Mouse (Mus musculus) erythroblast, embryonic 14.5 days (primary cell): ENCODE measurements around the gene Cyb561d1. TPM values are rescaled to one million over a fixed set of nuclear protein-coding genes. Genes with fewer than 3 reads are reported as not detected.

Experiments
- H3K27me3 ChIP-seq: 2 replicates; pipeline ENCODE4 v1.6.1; 2012; ENCODE audit warnings: inconsistent platforms; ENCODE audit not compliant: control insufficient read depth
- H3K36me3 ChIP-seq: 2 replicates; pipeline ENCODE4 v1.6.1; 2012; ENCODE audit warnings: mild to moderate bottlenecking, inconsistent platforms; ENCODE audit not compliant: control insufficient read depth
- H3K4me1 ChIP-seq: 2 replicates; pipeline ENCODE4 v1.6.1; 2012; ENCODE audit warnings: inconsistent platforms; ENCODE audit not compliant: control insufficient read depth
- H3K4me3 ChIP-seq: replicated peaks from 2 replicates; pipeline ENCODE3; 2012; ENCODE audit warnings: moderate library complexity, mild to moderate bottlenecking, inconsistent platforms
- H3K9me3 ChIP-seq: 2 replicates; pipeline ENCODE4 v1.6.1; 2012; ENCODE audit warnings: low read length, inconsistent platforms, mixed read lengths; ENCODE audit not compliant: control insufficient read depth
- GATA1 ChIP-seq: IDR thresholded peaks from 2 replicates; pipeline ENCODE4 v1.6.1; 2012; ENCODE audit warnings: low read length, inconsistent platforms, mixed read lengths
- TAL1 ChIP-seq: IDR thresholded peaks from 3 replicates; pipeline ENCODE4 v1.6.1; 2012; ENCODE audit warnings: low read length, inconsistent platforms, mixed read lengths
- polyA plus RNA-seq: library from polyadenylated mRNA; stranded (reverse); fragments of >175 nt; gene quantifications from 2 replicates; pipeline ENCODE4 v1.2.3, GENCODE M21; 2012

Cyb561d1 gene
- polyA plus RNA-seq, 1 experiment, result 0.33 TPM

- Histone ChIP-seq H3K4me1 (no peaks in the 10 kb centered on the region), H3K36me3 (no peaks in the 10 kb centered on the region), H3K27me3 (peaks cover 13% of the 10 kb centered on the region), H3K9me3 (peaks cover 5% of the 10 kb centered on the region), H3K4me3 (no peak overlapping the region)
- TF ChIP-seq TAL1, result no peak
- TF ChIP-seq GATA1, result no peak
These were observed 36.9 kb downstream of the Cyb561d1 start for GRCm38 (mm10) chr3:108164091-108164490.

DNA sequence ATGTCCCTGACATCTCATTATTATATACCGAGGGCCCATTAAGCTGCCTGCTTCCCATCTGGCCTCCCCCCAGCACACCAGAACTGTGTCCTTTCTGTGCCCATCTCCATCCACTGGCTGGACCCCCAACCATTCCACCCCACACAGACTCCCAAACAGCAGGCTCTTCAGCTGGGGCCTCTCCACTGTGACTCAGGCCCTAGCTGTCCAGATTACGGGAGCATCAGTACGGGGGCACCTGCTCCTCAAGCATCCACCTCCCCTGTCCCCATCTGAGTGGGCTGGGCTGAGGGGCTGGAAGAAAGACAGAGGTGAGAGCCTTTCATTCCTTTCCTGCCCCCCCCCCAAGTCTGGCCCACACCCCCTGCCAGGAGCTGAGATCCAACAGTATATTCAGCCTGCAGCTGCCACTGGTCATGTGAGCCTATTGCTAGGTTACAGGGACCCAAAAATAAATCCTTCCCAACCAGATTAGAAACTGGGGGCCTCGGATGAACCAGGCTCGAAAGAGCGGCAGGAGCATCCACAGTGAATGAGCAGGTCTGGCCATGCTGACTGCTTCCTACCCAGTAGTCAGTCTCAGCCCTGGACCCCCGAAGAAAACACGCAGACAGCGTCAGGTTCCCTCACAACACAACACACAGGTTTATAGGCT is 42.5 kb downstream of the Cyb561d1 start:
- Histone ChIP-seq H3K4me1 (no peaks in the 10 kb centered on the region), H3K36me3 (no peaks in the 10 kb centered on the region), H3K27me3 (peaks cover 13% of the 10 kb centered on the region), H3K9me3 (peaks cover 5% of the 10 kb centered on the region), H3K4me3 (no peak overlapping the region)
- TF ChIP-seq GATA1 (no peak), TAL1 (no peak)

GRCm38 (mm10) chr3:108154656-108155055 is 46.4 kb downstream of the Cyb561d1 start, which contains the start of gene Gpr61:
Gene Gpr61 (minus strand): TSS chr3:108154882.
- Histone ChIP-seq H3K36me3 (no peaks in the 10 kb centered on the region), H3K27me3 (peaks cover under 1% of the 10 kb centered on the region; the same call in 1 of the 2 replicates), H3K4me1 (no peaks in the 10 kb centered on the region), H3K9me3 (peaks cover 1% of the 10 kb centered on the region), H3K4me3 (no peak within 1 kb of the TSS)
- no peak for TF ChIP-seq TAL1

GRCm38 (mm10) chr3:108152290-108152689 is 48.7 kb downstream of the Cyb561d1 start:
- Histone ChIP-seq H3K36me3 (no peaks in the 10 kb centered on the region), H3K4me1 (peaks cover 8% of the 10 kb centered on the region), H3K27me3 (no peaks in the 10 kb centered on the region), H3K9me3 (no peaks in the 10 kb centered on the region), H3K4me3 (no peak overlapping the region)
- TF ChIP-seq GATA1 (no peak), TAL1 (no peak)

GRCm38 (mm10) chr3:108147386-108148235 is 53.4 kb downstream of the Cyb561d1 start:
- no peaks in the 10 kb centered on the region for H3K9me3 ChIP-seq
- peaks cover 44% of the 10 kb centered on the region for H3K4me1 ChIP-seq
- peaks cover 14% of the 10 kb centered on the region for H3K36me3 ChIP-seq
- TF ChIP-seq TAL1, result no peak
- no peaks in the 10 kb centered on the region for H3K27me3 ChIP-seq
- peak overlapping the region; percentile 2 for H3K4me3 ChIP-seq

- peak overlapping the region; percentile 100 for H3K4me3 ChIP-seq
- peaks cover 51% of the 10 kb centered on the region for H3K4me1 ChIP-seq
- no peaks in the 10 kb centered on the region for H3K9me3 ChIP-seq
- H3K27me3 ChIP-seq, result no peaks in the 10 kb centered on the region
- peaks cover 22% of the 10 kb centered on the region for H3K36me3 ChIP-seq
- TF ChIP-seq TAL1 (no peak), GATA1 (no peak)
These were observed 54.3 kb downstream of the Cyb561d1 start for GRCm38 (mm10) chr3:108146671-108147070.

Other genes with a start within 250 kb of the Cyb561d1 start
- 0.03 TPM in 1 of 2 replicates, not detected in the other for gene Gstm3, start 231.9 kb downstream of the Cyb561d1 start, polyA plus RNA-seq
- not detected in 2 replicates for gene Gstm2, start 214.8 kb downstream of the Cyb561d1 start, polyA plus RNA-seq
- gene Gstm1, start 183.2 kb downstream of the Cyb561d1 start, polyA plus RNA-seq, result 3.7 and 4.9 TPM in 2 replicates
- 0.02 and 0.07 TPM in 2 replicates for gene Gstm4, start 156.3 kb downstream of the Cyb561d1 start, polyA plus RNA-seq
- gene Ampd2, start 114.6 kb downstream of the Cyb561d1 start, polyA plus RNA-seq, result 10.5 and 12.6 TPM in 2 replicates
- gene Gnat2, start 108.4 kb downstream of the Cyb561d1 start, polyA plus RNA-seq, result 0.03 TPM in 1 of 2 replicates, not detected in the other
- gene Gnai3, start 55.1 kb downstream of the Cyb561d1 start, polyA plus RNA-seq, result 0.19 and 0.27 TPM in 2 replicates
- not detected in 2 replicates for gene Gpr61, start 46.3 kb downstream of the Cyb561d1 start, polyA plus RNA-seq
- gene Amigo1, start 14.9 kb downstream of the Cyb561d1 start, polyA plus RNA-seq, result 0.01 TPM in 1 of 2 replicates, not detected in the other
- 0.55 and 0.90 TPM in 2 replicates for gene Atxn7l2, start 9.7 kb upstream of the Cyb561d1 start, polyA plus RNA-seq
- gene Sypl2, start 25.4 kb upstream of the Cyb561d1 start, polyA plus RNA-seq, result not detected in 2 replicates
- 0.21 and 0.71 TPM in 2 replicates for gene Psma5, start 55.7 kb upstream of the Cyb561d1 start, polyA plus RNA-seq
- gene Sort1, start 82.9 kb upstream of the Cyb561d1 start, polyA plus RNA-seq, result 0.01 TPM in 2 replicates
- not detected in 2 replicates for gene Mybphl, start 163.7 kb upstream of the Cyb561d1 start, polyA plus RNA-seq
- 8.4 and 10.1 TPM in 2 replicates for gene Psrc1, start 182.6 kb upstream of the Cyb561d1 start, polyA plus RNA-seq
- 0.15 and 0.33 TPM in 2 replicates for gene Celsr2, start 214.3 kb upstream of the Cyb561d1 start, polyA plus RNA-seq
- 14.4 and 14.8 TPM in 2 replicates for gene Sars, start 244.0 kb upstream of the Cyb561d1 start, polyA plus RNA-seq